Mouse (Mus musculus) monocyte, adult 5-6 weeks (primary cell): ENCODE results near the gene Inpp4a. TPM values are rescaled to one million over a fixed set of nuclear protein-coding genes. Genes with fewer than 3 reads are reported as not detected.

Experiments used
- ATAC-seq: fragments of 153-309, 156-312 bp; replicated peaks from 2 replicates; pipeline ENCODE4 v1.8.0; 2017; ENCODE audit warnings: mild to moderate bottlenecking; ENCODE audit not compliant: low TSS enrichment, insufficient number of reproducible peaks, severe bottlenecking, poor library complexity, low FRiP score
- total RNA-seq: library from RNA; stranded (forward); fragments of 200-1000, 200-491, 200-594 nt; gene quantifications from 3 replicates; pipeline ENCODE4 v1.2.3, GENCODE M21; 2017

Inpp4a gene
- 17.2 to 32.5 TPM (median 17.4 TPM) in 3 replicates for total RNA-seq

DNA sequence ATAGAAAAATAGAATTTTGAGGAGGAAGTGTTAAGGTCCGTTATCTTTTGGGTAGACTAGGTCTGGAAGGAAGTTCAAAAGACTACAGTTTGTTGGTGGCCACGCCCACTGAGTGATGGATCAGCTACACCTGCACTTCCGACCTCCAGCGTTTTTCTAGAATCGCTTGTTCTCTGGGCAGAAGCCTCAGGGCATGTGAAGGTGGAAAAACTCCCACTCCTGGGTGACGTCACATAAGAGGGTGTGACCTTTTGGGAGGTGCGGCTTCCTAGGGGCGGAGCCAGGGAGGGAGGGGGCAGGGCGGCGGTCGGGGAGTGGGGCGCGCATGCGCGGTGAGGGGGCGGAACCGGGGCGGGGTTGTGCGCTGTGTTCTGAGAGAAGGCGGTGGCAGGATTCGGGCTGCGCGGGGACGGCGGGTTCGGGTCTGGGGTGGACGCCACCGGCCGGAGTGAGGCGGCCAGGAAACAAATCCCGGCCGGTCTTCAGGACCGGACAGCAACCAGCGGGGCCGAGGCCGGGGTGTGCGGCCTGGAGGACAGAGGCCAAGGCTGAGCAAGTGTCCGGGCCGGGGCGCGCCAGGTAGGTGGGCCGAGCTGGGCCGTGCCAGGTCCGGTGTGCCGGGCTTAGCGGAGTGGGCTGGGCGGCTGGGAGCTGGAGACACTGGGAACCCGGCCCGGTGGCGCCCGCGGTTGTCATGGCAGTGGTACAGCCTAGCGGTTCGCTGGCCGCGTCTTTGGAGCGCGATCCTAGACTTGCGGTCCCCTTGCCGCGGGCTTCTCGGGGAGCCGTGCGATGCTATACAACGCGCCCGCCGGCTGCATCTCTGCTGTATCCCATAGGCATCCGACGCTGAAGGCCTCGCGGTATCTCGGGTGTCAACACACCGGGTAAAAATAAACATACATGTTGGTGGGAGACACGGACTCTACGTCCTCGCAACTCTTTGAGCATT lies at the start of gene Inpp4a:
Gene Inpp4a, plus strand, starts transcription at position 326 of the 952 bp plus-strand sequence.
- ATAC-seq: peak; percentile 86

GRCm38 (mm10) chr1:37250643-37251310 lies 48.9 kb upstream of the Inpp4a start:
- no peak; the same call in 1 of the 2 replicates for ATAC-seq

DNA sequence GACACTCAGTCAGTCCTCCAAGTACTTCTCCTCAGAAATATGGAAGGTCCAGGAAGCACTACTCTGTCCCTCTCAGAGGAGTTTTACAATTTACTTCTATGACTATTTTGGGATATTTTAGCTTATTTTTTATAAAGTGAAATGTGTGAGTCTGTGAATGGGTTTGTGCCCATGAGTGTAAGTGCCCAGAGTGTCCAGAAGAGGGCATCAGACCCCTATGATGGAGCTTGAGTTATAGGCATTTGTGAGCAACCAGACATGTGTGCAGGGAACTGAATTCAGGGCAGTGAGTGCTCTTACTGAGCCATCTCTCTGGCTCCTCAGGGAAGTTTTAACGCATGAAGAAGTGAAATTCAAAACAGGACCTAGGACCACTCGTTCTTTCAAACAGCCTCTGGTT lies 41.2 kb upstream of the Inpp4a start:
- ATAC-seq: no peak

DNA sequence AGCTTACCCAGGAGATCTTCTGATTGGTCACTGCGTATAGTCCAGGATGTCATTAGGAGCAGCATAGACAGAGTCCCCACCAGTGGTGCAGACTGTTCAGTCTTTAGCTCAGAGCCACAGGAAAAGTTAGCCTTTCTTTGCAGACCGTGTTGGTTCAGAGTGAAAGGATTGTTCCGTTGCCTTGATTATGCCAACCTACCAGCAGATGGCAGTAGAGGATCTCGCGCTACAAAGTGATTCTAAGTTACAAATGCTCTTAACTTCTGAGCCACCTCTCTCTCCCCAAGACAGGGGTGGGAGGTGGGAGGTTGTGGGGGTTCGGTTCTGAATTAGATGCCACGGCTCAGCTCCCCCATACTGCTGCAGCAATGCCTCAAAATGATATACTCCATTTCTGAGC lies 27.2 kb upstream of the Inpp4a start:
- ATAC-seq: peak; percentile 75

DNA sequence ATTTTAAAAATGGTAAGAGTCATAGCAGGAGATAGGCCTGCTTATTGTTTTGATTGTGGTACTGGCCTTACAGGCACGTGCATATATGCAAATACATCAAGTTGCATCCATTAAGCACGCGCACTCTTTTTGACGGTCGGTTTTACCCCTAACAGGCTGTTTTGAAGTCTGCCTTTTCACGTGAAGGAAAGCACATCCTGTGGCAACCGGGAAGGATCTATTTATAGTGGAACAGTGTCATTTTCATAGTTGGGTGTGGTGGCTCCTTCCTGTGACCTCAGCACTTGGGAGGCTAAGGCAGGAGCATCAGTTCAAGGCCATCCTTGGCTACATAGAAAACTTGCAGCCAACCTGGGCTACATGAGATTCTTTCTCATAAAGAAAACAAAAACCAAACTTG lies 13.1 kb upstream of the Inpp4a start:
- ATAC-seq: no peak

- ATAC-seq: no peak
Measured at GRCm38 (mm10) chr1:37287748-37288147, 11.9 kb upstream of the Inpp4a start.

DNA sequence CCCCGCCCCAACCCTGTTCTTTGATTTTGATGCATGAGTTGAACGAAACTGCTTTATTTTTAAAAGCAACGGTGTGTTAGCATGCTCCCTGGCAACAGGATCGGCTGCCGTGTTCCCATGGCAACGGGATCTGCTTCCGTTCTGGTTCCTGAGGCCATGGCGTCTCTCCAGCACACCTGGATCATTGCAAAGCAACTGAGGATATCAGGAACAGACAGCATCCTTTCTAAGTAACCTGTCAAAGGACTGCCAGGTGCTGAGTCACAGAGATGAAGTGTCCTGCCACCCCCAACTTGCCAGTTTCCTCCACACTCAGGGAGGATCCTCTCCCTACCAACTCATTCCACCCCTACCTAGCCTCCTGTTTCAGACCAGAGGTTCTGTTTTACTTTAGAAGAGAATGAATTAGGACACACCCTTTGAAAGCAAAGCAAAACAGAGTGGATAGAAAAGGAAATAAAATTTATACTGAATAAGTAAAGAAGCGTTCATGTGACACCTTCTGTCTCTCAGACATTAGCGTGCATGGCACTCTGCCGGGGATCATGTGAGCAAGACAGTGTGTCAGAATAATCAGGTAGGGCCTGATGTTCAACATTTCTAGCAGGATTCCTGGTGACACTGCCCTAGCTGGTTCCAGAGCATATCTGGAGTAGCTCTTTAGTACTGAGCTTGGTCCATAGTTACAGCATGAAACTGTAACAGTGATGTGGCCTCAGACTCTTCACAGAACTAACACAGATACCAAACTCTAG lies 11.3 kb upstream of the Inpp4a start:
- ATAC-seq: no peak

GRCm38 (mm10) chr1:37288941-37289340 lies 10.7 kb upstream of the Inpp4a start:
- ATAC-seq: no peak

DNA sequence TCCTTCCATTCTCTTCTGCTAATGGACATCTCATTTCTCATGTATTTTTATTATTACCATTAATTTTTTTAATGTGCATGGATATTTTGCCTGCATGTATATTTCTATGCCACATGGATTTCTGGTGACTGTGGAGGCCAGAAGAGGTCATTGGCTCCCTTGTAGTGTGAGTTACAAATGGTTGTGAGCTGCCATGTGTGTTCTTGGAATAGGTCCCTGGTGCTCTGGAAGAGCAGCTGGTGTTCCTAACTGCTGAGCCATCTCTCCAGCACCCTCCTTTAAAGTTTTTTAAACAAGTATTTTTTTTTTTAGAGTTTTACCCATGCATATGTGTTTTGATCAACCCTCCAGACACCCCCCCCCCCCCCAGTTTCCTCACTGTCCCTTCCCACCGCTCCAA lies 3.3 kb upstream of the Inpp4a start:
- ATAC-seq: no peak

DNA sequence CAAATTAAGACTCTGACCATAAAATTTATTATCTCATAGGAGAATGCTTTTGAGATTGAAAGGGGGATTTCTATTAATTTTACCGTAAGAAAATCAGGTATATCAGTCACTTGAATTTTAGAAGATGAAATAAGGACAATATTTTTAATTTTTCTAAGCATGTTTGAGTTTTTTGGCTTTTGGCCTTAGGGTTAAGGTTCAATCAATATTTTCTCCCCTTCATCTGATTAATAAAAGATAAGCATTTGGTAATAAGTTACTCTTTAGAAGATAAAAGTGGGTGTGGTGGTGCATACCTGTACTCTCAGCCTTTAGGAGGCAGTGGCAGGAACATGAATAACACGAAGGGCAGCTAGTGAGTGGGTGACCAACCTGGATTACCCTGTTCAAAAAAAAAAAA lies 761 bp upstream of the Inpp4a start:
- ATAC-seq: no peak

GRCm38 (mm10) chr1:37300650-37301049 lies 985 bp downstream of the Inpp4a start:
- ATAC-seq: peak; percentile 37

GRCm38 (mm10) chr1:37302801-37303200 lies 3.1 kb downstream of the Inpp4a start:
- ATAC-seq: no peak

DNA sequence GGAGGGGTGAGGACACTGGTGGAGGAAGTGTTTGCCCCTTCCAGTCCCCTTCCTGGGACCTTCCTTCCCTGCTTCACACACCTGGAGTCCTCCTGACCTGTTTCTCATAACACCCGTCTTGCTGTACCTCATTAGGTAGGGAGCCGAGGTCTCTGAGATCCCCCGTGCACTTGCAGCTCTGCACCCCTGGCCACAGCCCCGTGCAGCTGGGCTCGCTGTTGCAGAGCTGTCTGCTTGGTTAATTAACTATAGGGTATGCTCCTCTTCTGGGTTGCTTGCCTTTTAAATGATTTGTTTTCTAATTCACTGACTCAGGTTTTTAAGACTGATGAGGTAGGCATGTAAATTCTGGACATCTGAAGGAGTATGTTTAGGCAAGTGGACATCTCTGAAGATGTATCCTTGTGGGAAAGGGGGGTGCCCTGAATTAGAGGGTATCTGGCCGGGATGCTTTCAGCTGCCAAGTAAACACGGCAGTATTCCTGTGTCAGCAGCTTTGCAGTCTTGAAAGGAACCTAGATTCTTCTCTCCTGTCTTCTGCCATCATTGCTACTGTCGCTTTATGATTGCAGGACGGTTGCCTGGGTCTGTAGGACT lies 6.1 kb downstream of the Inpp4a start:
- ATAC-seq: no peak

DNA sequence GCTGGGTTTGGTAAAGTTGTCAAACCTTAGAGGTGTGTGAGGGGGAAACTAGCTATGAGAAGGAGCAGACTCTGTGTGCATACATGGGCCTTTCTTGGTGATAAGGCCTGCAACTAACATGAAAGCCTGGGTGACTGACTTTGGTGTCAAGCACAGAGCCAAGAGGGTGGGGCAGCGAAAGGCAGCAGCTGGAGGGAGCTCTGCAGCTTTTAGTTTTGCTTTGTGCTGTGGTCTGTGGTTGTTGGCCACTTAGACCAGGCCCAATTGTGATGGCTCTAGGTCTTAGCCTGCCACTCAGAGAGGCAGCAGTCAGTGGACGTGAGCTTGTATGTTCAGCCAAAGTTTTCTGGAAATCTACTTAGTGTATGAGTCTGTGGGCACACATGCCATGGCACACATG lies 7.9 kb downstream of the Inpp4a start:
- ATAC-seq: peak; percentile 62

GRCm38 (mm10) chr1:37308021-37308742 lies 8.5 kb downstream of the Inpp4a start:
- no peak for ATAC-seq

DNA sequence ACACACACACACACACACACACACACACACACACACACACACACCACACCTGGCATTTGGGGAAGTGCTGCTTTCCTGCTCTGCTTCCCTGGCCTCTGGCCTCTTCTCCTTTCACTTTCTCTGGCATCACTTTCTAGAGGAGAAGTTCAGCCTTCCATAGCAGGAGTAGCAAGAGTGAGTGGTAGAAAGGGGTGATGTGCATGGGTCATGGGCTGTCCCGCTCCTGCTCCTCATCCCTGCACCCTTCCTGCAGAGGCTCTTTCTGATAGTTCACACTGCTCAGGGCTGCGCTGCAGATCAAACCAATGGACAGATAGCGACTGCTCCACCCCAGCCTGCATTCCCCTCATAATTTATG lies 9.1 kb downstream of the Inpp4a start:
- peak; percentile 66 for ATAC-seq

DNA sequence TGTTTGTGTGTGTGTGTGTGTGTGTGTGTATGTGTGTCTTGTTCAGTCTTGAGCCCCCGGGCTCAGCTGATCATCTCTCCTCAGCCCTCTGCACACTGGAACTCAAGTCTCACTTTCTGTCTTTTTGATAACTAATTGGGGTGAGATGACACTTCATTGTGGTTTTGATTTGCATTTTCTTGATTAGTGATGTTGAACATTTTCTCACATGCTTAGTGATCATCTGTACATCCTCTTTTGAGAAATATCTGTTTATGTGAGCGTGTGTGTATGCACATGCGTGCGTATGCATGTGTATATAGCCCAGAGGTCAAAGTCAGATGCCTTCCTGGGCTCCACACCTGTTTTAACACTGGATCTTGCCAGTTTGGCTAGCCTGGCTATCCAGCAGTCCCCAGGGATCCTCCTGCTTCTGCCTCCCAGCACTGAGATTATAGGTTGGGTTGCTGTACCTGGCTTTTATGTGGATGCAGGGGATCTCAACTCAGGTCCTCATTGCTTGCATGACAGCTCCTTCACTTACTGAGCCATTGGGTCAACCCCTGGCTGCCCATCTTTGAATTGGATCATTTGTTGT lies 10.4 kb downstream of the Inpp4a start:
- ATAC-seq: no peak

- peak; percentile 58; the same call in 1 of the 2 replicates for ATAC-seq
Measured at GRCm38 (mm10) chr1:37314338-37314737, 14.7 kb downstream of the Inpp4a start.
